Mouse (Mus musculus) cerebellum, postnatal 14 days (tissue): ENCODE measurements around the gene Ppil4.
A peak's percentile ranks its signal among the peaks of the same experiment; 100 is the strongest.

Experiments
- DNase-seq, 2 experiments: peaks; one replicate each; pipeline ENCODE4 v3.0.0; 2021; ENCODE audit warnings: mixed read lengths in 2 of 2

The Ppil4 gene

GRCm38 (mm10) chr10:7825281-7825665 lies 32.6 kb downstream of the Ppil4 start:
- DNase-seq = no peak

- no peak for DNase-seq
These were observed 33.4 kb downstream of the Ppil4 start for GRCm38 (mm10) chr10:7826106-7826505.

GRCm38 (mm10) chr10:7832171-7832676 lies 39.5 kb downstream of the Ppil4 start, which contains the start of gene Zc3h12d:
Gene Zc3h12d, plus strand, starts transcription at chr10:7832470.
- no peak for DNase-seq

GRCm38 (mm10) chr10:7833377-7834165 lies 40.9 kb downstream of the Ppil4 start:
- DNase-seq = no peak

- no peak for DNase-seq
These were observed 42.1 kb downstream of the Ppil4 start for GRCm38 (mm10) chr10:7834671-7835225.

GRCm38 (mm10) chr10:7836902-7837301 lies 44.2 kb downstream of the Ppil4 start:
- DNase-seq = no peak

- DNase-seq = no peak
These were observed 44.8 kb downstream of the Ppil4 start for GRCm38 (mm10) chr10:7837446-7837845.

- no peak for DNase-seq
These were observed 45.3 kb downstream of the Ppil4 start for GRCm38 (mm10) chr10:7838036-7838435.

GRCm38 (mm10) chr10:7838874-7839421 lies 46.3 kb downstream of the Ppil4 start:
- no peak for DNase-seq

- DNase-seq = peak; percentile 49 to 58
These were observed 47.1 kb downstream of the Ppil4 start for GRCm38 (mm10) chr10:7839551-7840352.

GRCm38 (mm10) chr10:7840353-7840733 lies 47.7 kb downstream of the Ppil4 start:
- DNase-seq = no peak

GRCm38 (mm10) chr10:7840785-7841184 lies 48.1 kb downstream of the Ppil4 start:
- DNase-seq = no peak

GRCm38 (mm10) chr10:7841571-7842080 lies 48.9 kb downstream of the Ppil4 start:
- DNase-seq = peak; percentile 27 to 51

- no peak for DNase-seq
These were observed 50.5 kb downstream of the Ppil4 start for GRCm38 (mm10) chr10:7843181-7843580.

GRCm38 (mm10) chr10:7844161-7844560 lies 51.5 kb downstream of the Ppil4 start:
- DNase-seq = no peak

- no peak for DNase-seq
These were observed 52.4 kb downstream of the Ppil4 start for GRCm38 (mm10) chr10:7845136-7845535.

- no peak for DNase-seq
These were observed 53.3 kb downstream of the Ppil4 start for GRCm38 (mm10) chr10:7845991-7846390.

- no peak for DNase-seq
These were observed 54.5 kb downstream of the Ppil4 start for GRCm38 (mm10) chr10:7847166-7847605.

GRCm38 (mm10) chr10:7851891-7852290 lies 59.2 kb downstream of the Ppil4 start:
- no peak for DNase-seq

GRCm38 (mm10) chr10:7860494-7860893 lies 67.8 kb downstream of the Ppil4 start:
- no peak for DNase-seq

GRCm38 (mm10) chr10:7861259-7861936 lies 68.7 kb downstream of the Ppil4 start:
- peak in 1 of 2 experiments; percentile 51 for DNase-seq
